Comparison of ENCODE assay signal across 16 mouse cellular contexts in genomic region chr17:32281126-32281525, GRCm38 (mm10). TPM values are rescaled to one million over a fixed set of nuclear protein-coding genes. Genes with fewer than 3 reads are reported as not detected.
DNase-seq lines count a peak whose midpoint lies in the region; ATAC-seq and TF ChIP-seq lines count a peak whose summit lies in the region.
"Had no signal": no experiment of that assay in that cellular context is flagged by ENCODE, and none has a peak within 500 bp of the region (broad histone marks: within the 10 kb centered on the region; RNA-seq: fewer than 3 reads in every experiment).

No protein-coding gene starts in this region.

- intact Hi-C loops in gastrocnemius, adult 2 months (cut with DNase I), result loop anchor here (5.0 kb wide), 2 partner anchors 34 to 41 kb away; partner anchors contain the start of gene Akap8

- no peaks in the 10 kb centered on the region for H3K27me3 ChIP-seq in heart, embryonic 15.5 days
- no peaks in the 10 kb centered on the region for H3K27me3 ChIP-seq in heart, embryonic 10.5 days (ENCODE audit: insufficient read depth, poor library complexity, severe bottlenecking)
- H3K27me3 ChIP-seq in neural tube, embryonic 12.5 days (replicated peaks), result no peaks in the 10 kb centered on the region
- no peaks in the 10 kb centered on the region for H3K27me3 ChIP-seq in neural tube, embryonic 15.5 days (replicated peaks)
- H3K27me3 ChIP-seq: embryonic facial prominence, embryonic 12.5 days had no signal

- no peak for DNase-seq in heart, embryonic 10.5 days (ENCODE audit: low spot score)
- no peak for DNase-seq in layer of hippocampus, postnatal 10 days (ENCODE audit: low spot score in 2 of 2)
- DNase-seq in gastrocnemius, adult 2 months, result no peak
- no peak for DNase-seq in thymus, postnatal 14 days
- DNase-seq: cerebellum, adult 18-20 months; gastrocnemius, postnatal 36 days; kidney, postnatal 4 days; right cerebral cortex, adult 18-20 months; spleen, adult 18-20 months; thymus, postnatal 25 days had no signal

- 93% methylated on average over 2 of the region's 2 CpGs for WGBS in heart, embryonic 15.5 days
- 92% methylated on average over 2 of the region's 2 CpGs for WGBS in heart, embryonic 10.5 days
- 97% methylated on average over 2 of the region's 2 CpGs for WGBS in neural tube, embryonic 12.5 days
- WGBS in neural tube, embryonic 15.5 days, result 96% methylated on average over 2 of the region's 2 CpGs

- H3K36me3 ChIP-seq in heart, embryonic 15.5 days, result no peaks in the 10 kb centered on the region
- H3K36me3 ChIP-seq in heart, embryonic 10.5 days, result no peaks in the 10 kb centered on the region
- no peaks in the 10 kb centered on the region for H3K36me3 ChIP-seq in neural tube, embryonic 12.5 days
- H3K36me3 ChIP-seq in neural tube, embryonic 15.5 days, result no peaks in the 10 kb centered on the region
- H3K36me3 ChIP-seq: embryonic facial prominence, embryonic 12.5 days had no signal

- H3K4me3 ChIP-seq in heart, embryonic 15.5 days, result no peak overlapping the region
- H3K4me3 ChIP-seq in heart, embryonic 10.5 days, result no peak overlapping the region
- no peak overlapping the region for H3K4me3 ChIP-seq in neural tube, embryonic 12.5 days
- no peak overlapping the region for H3K4me3 ChIP-seq in neural tube, embryonic 15.5 days (replicated peaks)
- no peak overlapping the region for H3K4me3 ChIP-seq in brown adipose tissue, adult 24 weeks (ENCODE audit: insufficient read depth, low read depth, low read length)
- no peak overlapping the region for H3K4me3 ChIP-seq in gastrocnemius, adult 2 months
- H3K4me3 ChIP-seq: embryonic facial prominence, embryonic 12.5 days had no signal

- TF ChIP-seq CTCF in gastrocnemius, adult 2 months (IDR thresholded peaks at IDR 0.05), result no peak

- no peaks in the 10 kb centered on the region for H3K9me3 ChIP-seq in heart, embryonic 15.5 days (replicated peaks)
- no peaks in the 10 kb centered on the region for H3K9me3 ChIP-seq in heart, embryonic 10.5 days
- no peaks in the 10 kb centered on the region for H3K9me3 ChIP-seq in neural tube, embryonic 12.5 days
- H3K9me3 ChIP-seq in neural tube, embryonic 15.5 days (replicated peaks), result no peaks in the 10 kb centered on the region
- H3K9me3 ChIP-seq: embryonic facial prominence, embryonic 12.5 days had no signal

- H3K4me1 ChIP-seq in heart, embryonic 15.5 days (replicated peaks), result peaks cover 27% of the 10 kb centered on the region
- H3K4me1 ChIP-seq in heart, embryonic 10.5 days, result peaks cover 20% of the 10 kb centered on the region; the same call in 1 of the 2 replicates
- H3K4me1 ChIP-seq in neural tube, embryonic 12.5 days, result peaks cover 20% of the 10 kb centered on the region
- peaks cover 35% of the 10 kb centered on the region for H3K4me1 ChIP-seq in neural tube, embryonic 15.5 days
- peaks cover 12% of the 10 kb centered on the region for H3K4me1 ChIP-seq in brown adipose tissue, adult 24 weeks (ENCODE audit: control insufficient read depth, insufficient read depth, insufficient read length, low read length)

- no peak overlapping the region for H3K9ac ChIP-seq in heart, embryonic 15.5 days
- no peak overlapping the region for H3K9ac ChIP-seq in neural tube, embryonic 12.5 days
- H3K9ac ChIP-seq in neural tube, embryonic 15.5 days (replicated peaks), result no peak overlapping the region
- H3K9ac ChIP-seq: embryonic facial prominence, embryonic 12.5 days; hindbrain, embryonic 14.5 days had no signal

- H3K4me2 ChIP-seq in heart, embryonic 15.5 days, result peak overlapping the region; percentile 15; the same call in 1 of the 2 replicates
- peak overlapping the region; percentile 12; the same call in 1 of the 2 replicates for H3K4me2 ChIP-seq in neural tube, embryonic 12.5 days (replicated peaks)
- no peak overlapping the region for H3K4me2 ChIP-seq in neural tube, embryonic 15.5 days

- no peak overlapping the region for H3K27ac ChIP-seq in heart, embryonic 15.5 days
- H3K27ac ChIP-seq in heart, embryonic 10.5 days, result no peak overlapping the region
- no peak overlapping the region for H3K27ac ChIP-seq in neural tube, embryonic 12.5 days
- H3K27ac ChIP-seq in neural tube, embryonic 15.5 days (replicated peaks), result no peak overlapping the region
- H3K27ac ChIP-seq in brown adipose tissue, adult 24 weeks (replicated peaks; ENCODE audit: low read depth, low read length), result 0 out of 2 replicates have a peak overlapping the region, but pooled peaks have one; percentile 28
- no peak overlapping the region for H3K27ac ChIP-seq in gastrocnemius, adult 2 months
- H3K27ac ChIP-seq: embryonic facial prominence, embryonic 12.5 days; hindbrain, embryonic 14.5 days had no signal

- ATAC-seq in heart, embryonic 15.5 days (replicated peaks; ENCODE audit: insufficient number of reproducible peaks, insufficient read depth, low FRiP score, low read depth), result no peak
- no peak for ATAC-seq in neural tube, embryonic 12.5 days (ENCODE audit: low FRiP score, low read depth)
- ATAC-seq in neural tube, embryonic 15.5 days (ENCODE audit: low FRiP score), result no peak

RNA-seq across cellular contexts. Expression of gene Brd4, which starts 3.4 kb away (rescaled TPM):
- 48.8 and 66.7 TPM in 2 replicates for polyA plus RNA-seq in heart, embryonic 15.5 days (2015; fragmentation: Nextera tagmentation; extraction: Ambion mirVana)
- 73.1 and 105 TPM in 2 replicates for polyA plus RNA-seq in heart, embryonic 10.5 days (2016; fragmentation: Nextera tagmentation; extraction: Ambion mirVana)
- 105 and 112 TPM in 2 replicates for polyA plus RNA-seq in neural tube, embryonic 12.5 days (2016; fragmentation: Nextera tagmentation; extraction: Ambion mirVana)
- polyA plus RNA-seq in neural tube, embryonic 15.5 days (2015; fragmentation: Nextera tagmentation; extraction: Ambion mirVana), result 73.9 and 84.4 TPM in 2 replicates
- polyA plus RNA-seq in brown adipose tissue, adult 24 weeks (2012; ENCODE audit: insufficient read depth, insufficient read length, missing spikeins), result 19.2 and 20.7 TPM in 2 replicates
- total RNA-seq in layer of hippocampus, postnatal 10 days (2021), result 100 to 1,000 TPM; 112 to 126 TPM
- total RNA-seq in gastrocnemius, adult 2 months (2021), result 10 to 100 TPM; 45.8 to 47.4 TPM

RNA-seq across cellular contexts. Expression of gene Akap8, which starts 39.9 kb away (rescaled TPM):
- 64.8 and 74.3 TPM in 2 replicates for polyA plus RNA-seq in heart, embryonic 15.5 days (2015; fragmentation: Nextera tagmentation; extraction: Ambion mirVana)
- 100 and 115 TPM in 2 replicates for polyA plus RNA-seq in heart, embryonic 10.5 days (2016; fragmentation: Nextera tagmentation; extraction: Ambion mirVana)
- 124 and 126 TPM in 2 replicates for polyA plus RNA-seq in neural tube, embryonic 12.5 days (2016; fragmentation: Nextera tagmentation; extraction: Ambion mirVana)
- polyA plus RNA-seq in neural tube, embryonic 15.5 days (2015; fragmentation: Nextera tagmentation; extraction: Ambion mirVana), result 100 and 101 TPM in 2 replicates
- 20.9 and 26.8 TPM in 2 replicates for polyA plus RNA-seq in brown adipose tissue, adult 24 weeks (2012; ENCODE audit: insufficient read depth, insufficient read length, missing spikeins)
- total RNA-seq in layer of hippocampus, postnatal 10 days (2021), result 100 to 1,000 TPM in 1 of 2 experiments, 10 to 100 TPM in 1; 88.7 to 112 TPM
- total RNA-seq in gastrocnemius, adult 2 months (2021), result 10 to 100 TPM; 33.2 to 40.2 TPM
